Mouse (Mus musculus) CH12.LX (cell line): ENCODE data around the gene Rtbdn. TPM values are rescaled to one million over a fixed set of nuclear protein-coding genes. Genes with fewer than 3 reads are reported as not detected.
A peak's percentile ranks its signal among the peaks of the same experiment; 100 is the strongest.

Experiments
- DNase-seq: peaks from one replicate; pipeline ENCODE4 v3.0.0-alpha.2; 2013; ENCODE audit errors: extremely low read depth
- H3K27ac ChIP-seq: 2 replicates; pipeline ENCODE4 v1.5.1; 2012; ENCODE audit warnings: low read depth, mild to moderate bottlenecking, control low read depth, moderate library complexity; ENCODE audit not compliant: insufficient read depth
- H3K27me3 ChIP-seq: replicated peaks from 2 replicates; pipeline ENCODE3; 2012; ENCODE audit warnings: inconsistent platforms
- H3K36me3 ChIP-seq, 2 experiments: replicated peaks in 1 of 2; 2 replicates each; pipeline versions ENCODE3 to v1.6.1; 2012; ENCODE audit warnings: inconsistent platforms in 1 of 2, low read length in 1 of 2, mild to moderate bottlenecking in 1 of 2, mixed read lengths in 1 of 2, moderate library complexity in 1 of 2; ENCODE audit not compliant: control insufficient read depth in 1 of 2, insufficient read depth in 1 of 2
- H3K4me1 ChIP-seq, 2 experiments: 2 replicates each; pipeline ENCODE4 v1.6.1; 2012; ENCODE audit warnings: inconsistent platforms in 1 of 2, moderate library complexity in 1 of 2; ENCODE audit not compliant: insufficient read depth in 2 of 2, control insufficient read depth in 1 of 2
- H3K4me2 ChIP-seq: 2 replicates; pipeline ENCODE4 v1.6.1; 2012; ENCODE audit warnings: low read depth, mild to moderate bottlenecking, control low read depth; ENCODE audit not compliant: poor library complexity, insufficient read depth, severe bottlenecking
- H3K4me3 ChIP-seq, 3 experiments: fragments of 150-350 bp in 1 of 3; sonication (generic) in 1 of 3; replicated peaks in 1 of 3; 2 replicates each; pipeline versions ENCODE3 to v1.5.1; 2011 to 2012; ENCODE audit warnings: low read depth in 2 of 3, low read length in 2 of 3, mild to moderate bottlenecking in 2 of 3, moderate library complexity in 2 of 3, control low read depth in 1 of 3, improper control_type of control experiment in 1 of 3, inconsistent platforms in 1 of 3, mixed read lengths in 1 of 3; ENCODE audit not compliant: poor library complexity in 1 of 3
- H3K79me2 ChIP-seq: replicated peaks from 2 replicates; pipeline ENCODE4 v1.6.1; 2012; ENCODE audit warnings: mild to moderate bottlenecking, moderate library complexity; ENCODE audit not compliant: control insufficient read depth, poor library complexity, insufficient read depth, severe bottlenecking; ENCODE audit errors: extremely low read depth
- H3K9ac ChIP-seq: 2 replicates; pipeline ENCODE4 v1.6.1; 2012; ENCODE audit warnings: low read depth, mild to moderate bottlenecking, control low read depth, moderate library complexity; ENCODE audit not compliant: insufficient read depth
- H3K9me3 ChIP-seq: replicated peaks from 2 replicates; pipeline ENCODE3; 2012; ENCODE audit warnings: low read length, inconsistent platforms, mixed read lengths
- BHLHE40 ChIP-seq: IDR thresholded peaks from 2 replicates; pipeline ENCODE4 v1.6.1; 2011; ENCODE audit warnings: mild to moderate bottlenecking, low read depth, low read length, improper control_type of control experiment
- CHD1 ChIP-seq: IDR thresholded peaks from 2 replicates; pipeline ENCODE4 v1.6.1; 2012; ENCODE audit warnings: low read depth, low read length, improper control_type of control experiment, inconsistent platforms
- CHD2 ChIP-seq: IDR thresholded peaks from 2 replicates; pipeline ENCODE4 v1.6.1; 2011; ENCODE audit warnings: low read length, improper control_type of control experiment
- E2F4 ChIP-seq: IDR thresholded peaks from 2 replicates; pipeline ENCODE4 v1.6.1; 2011; ENCODE audit warnings: low read depth, low read length, improper control_type of control experiment; ENCODE audit not compliant: insufficient replicate concordance
- ELF1 ChIP-seq: IDR thresholded peaks from 2 replicates; pipeline ENCODE4 v1.6.1; 2014; ENCODE audit warnings: low read depth, mild to moderate bottlenecking, inconsistent platforms, low read length, improper control_type of control experiment
- EP300 ChIP-seq: IDR thresholded peaks from 2 replicates; pipeline ENCODE4 v1.6.1; 2011; ENCODE audit warnings: low read length, improper control_type of control experiment
- ETS1 ChIP-seq: conservative IDR thresholded peaks from 2 replicates; pipeline ENCODE4 v1.6.1; 2012; ENCODE audit warnings: low read depth, mild to moderate bottlenecking, inconsistent platforms, low read length, improper control_type of control experiment, moderate library complexity
- GABPA ChIP-seq: IDR thresholded peaks from 2 replicates; pipeline ENCODE4 v1.6.1; 2012; ENCODE audit warnings: low read depth, low read length, improper control_type of control experiment, inconsistent platforms; ENCODE audit not compliant: insufficient replicate concordance
- HCFC1 ChIP-seq: IDR thresholded peaks from 2 replicates; pipeline ENCODE4 v1.6.1; 2012; ENCODE audit warnings: low read depth, mild to moderate bottlenecking, inconsistent platforms, low read length, improper control_type of control experiment
- IRF4 ChIP-seq: IDR thresholded peaks from 2 replicates; pipeline ENCODE4 v1.6.1; 2014; ENCODE audit warnings: low read depth, mild to moderate bottlenecking, inconsistent platforms, low read length, improper control_type of control experiment
- KAT2A ChIP-seq: IDR thresholded peaks from 2 replicates; pipeline ENCODE4 v1.6.1; 2012; ENCODE audit warnings: low read length, improper control_type of control experiment, inconsistent platforms; ENCODE audit not compliant: insufficient replicate concordance
- MAX ChIP-seq: IDR thresholded peaks from 2 replicates; pipeline ENCODE4 v1.6.1; 2011; ENCODE audit warnings: low read length, improper control_type of control experiment
- MAZ ChIP-seq: IDR thresholded peaks from 2 replicates; pipeline ENCODE4 v1.6.1; 2012; ENCODE audit warnings: low read depth, mild to moderate bottlenecking, inconsistent platforms, low read length, improper control_type of control experiment, moderate library complexity
- MEF2A ChIP-seq: IDR thresholded peaks from 2 replicates; pipeline ENCODE4 v1.6.1; 2014; ENCODE audit warnings: low read depth, mild to moderate bottlenecking, inconsistent platforms, low read length, improper control_type of control experiment, borderline replicate concordance
- MXI1 ChIP-seq: IDR thresholded peaks from 2 replicates; pipeline ENCODE4 v1.6.1; 2011; ENCODE audit warnings: mild to moderate bottlenecking, low read depth, low read length, improper control_type of control experiment
- MYC ChIP-seq: IDR thresholded peaks from 2 replicates; pipeline ENCODE4 v1.6.1; 2011; ENCODE audit warnings: low read depth, mild to moderate bottlenecking, improper control_type of control experiment, low read length
- NELFE ChIP-seq: IDR thresholded peaks from 2 replicates; pipeline ENCODE4 v1.6.1; 2011; ENCODE audit warnings: low read depth, low read length, improper control_type of control experiment
- NRF1 ChIP-seq: IDR thresholded peaks from 2 replicates; pipeline ENCODE4 v1.6.1; 2014; ENCODE audit warnings: low read depth, mild to moderate bottlenecking, inconsistent platforms, low read length, improper control_type of control experiment, moderate library complexity
- POLR2A ChIP-seq: IDR thresholded peaks from 2 replicates; pipeline ENCODE4 v1.6.1; 2011; ENCODE audit warnings: low read depth, mild to moderate bottlenecking, improper control_type of control experiment, low read length
- POLR2AphosphoS2 ChIP-seq: IDR thresholded peaks from 2 replicates; pipeline ENCODE4 v1.6.1; 2011; ENCODE audit warnings: low read depth, low read length, improper control_type of control experiment
- RAD21 ChIP-seq: IDR thresholded peaks from 2 replicates; pipeline ENCODE4 v1.6.1; 2011; ENCODE audit warnings: low read depth, mild to moderate bottlenecking, low read length, improper control_type of control experiment, moderate library complexity
- RCOR1 ChIP-seq: conservative IDR thresholded peaks from 2 replicates; pipeline ENCODE4 v1.6.1; 2012; ENCODE audit warnings: low read depth, mild to moderate bottlenecking, inconsistent platforms, low read length, improper control_type of control experiment
- SIN3A ChIP-seq: IDR thresholded peaks from 2 replicates; pipeline ENCODE4 v1.6.1; 2012; ENCODE audit warnings: low read length, improper control_type of control experiment, inconsistent platforms
- SMC3 ChIP-seq: IDR thresholded peaks from 2 replicates; pipeline ENCODE4 v1.6.1; 2011; ENCODE audit warnings: low read depth, low read length, improper control_type of control experiment
- TBP ChIP-seq: conservative IDR thresholded peaks from 2 replicates; pipeline ENCODE4 v1.6.1; 2011; ENCODE audit warnings: low read depth, low read length, improper control_type of control experiment
- TCF12 ChIP-seq: IDR thresholded peaks from 2 replicates; pipeline ENCODE4 v1.6.1; 2014; ENCODE audit warnings: low read depth, mild to moderate bottlenecking, inconsistent platforms, low read length, improper control_type of control experiment
- UBTF ChIP-seq: IDR thresholded peaks from 2 replicates; pipeline ENCODE4 v1.6.1; 2012; ENCODE audit warnings: low read depth, mild to moderate bottlenecking, inconsistent platforms, low read length, improper control_type of control experiment, moderate library complexity
- ZKSCAN1 ChIP-seq: IDR thresholded peaks from 2 replicates; pipeline ENCODE4 v1.6.1; 2012; ENCODE audit warnings: low read depth, inconsistent platforms, low read length, improper control_type of control experiment, borderline replicate concordance
- ZMIZ1 ChIP-seq: IDR thresholded peaks from 2 replicates; pipeline ENCODE4 v1.6.1; 2012; ENCODE audit warnings: low read depth, mild to moderate bottlenecking, inconsistent platforms, low read length, improper control_type of control experiment
- ZNF384 ChIP-seq: IDR thresholded peaks from 2 replicates; pipeline ENCODE4 v1.6.1; 2012; ENCODE audit warnings: low read depth, low read length, improper control_type of control experiment, inconsistent platforms
- dilution Hi-C: fragments of 300-500 bp; cut with MboI; formaldehyde crosslinking; loops from 2 replicates; pipeline ENCODE4 v1.14.3; 2020; ENCODE audit warnings: low sequenced_read_pairs; ENCODE audit not compliant: extremely low pct_unique_long_range_greater_than_20kb, extremely low pct_ligation_motif_present
- in situ Hi-C: fragments of 300-500 bp; cut with MboI; formaldehyde crosslinking; loops from 3 replicates; pipeline ENCODE4 v1.14.3; 2019; ENCODE audit warnings: low sequenced_read_pairs, low pct_ligation_motif_present, low pct_unique_long_range_greater_than_20kb, mixed read lengths
- polyA plus RNA-seq: library from polyadenylated mRNA; unstranded; fragments of >175 nt; gene quantifications from 2 replicates; pipeline ENCODE4 v1.2.1, GENCODE M21; 2012; ENCODE audit warnings: low read depth; ENCODE audit not compliant: insufficient read length
- total RNA-seq, 2 experiments: library from RNA; depleted of rRNA; stranded (reverse); fragments of 300-350 nt in 1 of 2; fragments of >200 nt in 1 of 2; gene quantifications; 2 replicates each; pipeline ENCODE4 v1.2.3; 2012 to 2014

Gene Rtbdn
- total and polyA plus RNA-seq, 3 experiments, result 0.21 to 1.8 TPM; not detected in 1

DNA sequence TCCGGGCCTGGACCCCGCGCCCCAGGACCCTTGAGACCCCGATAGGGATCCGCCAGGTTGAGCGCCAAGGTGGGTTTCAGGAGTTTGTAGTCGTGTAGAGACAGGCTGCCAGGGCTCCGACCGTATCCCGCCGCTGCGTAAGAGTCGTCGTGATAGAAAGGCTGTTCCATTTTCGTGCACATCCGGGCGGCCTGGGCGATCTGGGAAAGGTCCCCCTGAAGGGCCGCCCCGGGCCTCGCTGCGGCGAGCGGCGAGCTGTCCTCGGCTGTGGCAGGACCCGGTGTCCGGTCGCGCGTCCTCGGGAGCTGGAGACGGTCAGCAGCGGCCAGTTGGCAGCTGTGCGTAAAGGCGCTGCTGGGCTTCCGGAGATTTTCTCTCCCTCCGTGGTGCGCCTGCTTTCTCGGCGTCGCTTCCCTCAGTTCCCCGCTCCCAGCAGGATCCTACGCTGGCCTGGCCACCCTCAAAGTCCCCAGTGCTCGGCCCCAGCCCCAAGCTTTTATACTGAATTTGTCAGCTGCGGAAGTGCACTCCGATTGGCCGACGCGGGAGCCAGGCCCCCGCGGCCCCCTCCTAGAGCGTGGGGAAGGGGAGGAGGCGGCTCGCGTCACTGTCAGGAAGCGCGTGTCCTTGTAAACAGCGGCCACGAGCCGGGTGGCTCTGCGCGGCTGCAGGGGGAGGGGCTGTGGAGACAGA, 31.6 kb downstream of the Rtbdn start, which contains the start of gene Junb:
TSS of gene Junb (minus strand) at position 471 of the 693 bp plus-strand sequence.
- Histone ChIP-seq H3K9ac (peak within 1 kb of the TSS; percentile 81), H3K4me3 (peak within 1 kb of the TSS; percentile 82 to 94 (median 92)), H3K27ac (peak within 1 kb of the TSS; percentile 94), H3K79me2 (peaks cover 20% of the 10 kb centered on the region), H3K27me3 (no peaks in the 10 kb centered on the region), H3K36me3 (peaks cover 10 to 12% of the 10 kb centered on the region in 2 experiments), H3K9me3 (no peaks in the 10 kb centered on the region), H3K4me2 (peak within 1 kb of the TSS; percentile 96), H3K4me1 (peaks cover 17 to 39% of the 10 kb centered on the region in 2 experiments)
- no peak for TF ChIP-seq EP300
- TF ChIP-seq NRF1, result peak; percentile 31
- no peak for TF ChIP-seq E2F4
- peak; percentile 100 for TF ChIP-seq POLR2AphosphoS2
- TF ChIP-seq MXI1, result peak; percentile 98
- TF ChIP-seq ETS1, result peak; percentile 92
- peak; percentile 100 for TF ChIP-seq NELFE
- no peak for TF ChIP-seq GABPA
- peak; percentile 70 for TF ChIP-seq IRF4
- peak; percentile 100 for TF ChIP-seq MAZ
- TF ChIP-seq BHLHE40, result peak; percentile 85
- no peak for TF ChIP-seq ZNF384
- TF ChIP-seq MAX, result peak; percentile 98
- peak; percentile 68 for TF ChIP-seq HCFC1
- no peak for TF ChIP-seq ZKSCAN1
- TF ChIP-seq ZMIZ1, result peak; percentile 100
- peak; percentile 99 for TF ChIP-seq SIN3A
- TF ChIP-seq SMC3, result peak; percentile 11; the same call in 1 of the 2 replicates
- TF ChIP-seq KAT2A, result 0 out of 2 replicates have a peak, but pooled peaks have one; percentile 48
- 0 out of 2 replicates have a peak, but pooled peaks have one; percentile 44 for TF ChIP-seq RCOR1
- TF ChIP-seq TCF12, result peak; percentile 97
- TF ChIP-seq MYC, result peak; percentile 23; the same call in 1 of the 2 replicates
- TF ChIP-seq CHD2, result peak; percentile 83
- peak; percentile 81; the same call in 1 of the 2 replicates for TF ChIP-seq UBTF
- TF ChIP-seq POLR2A, result peak; percentile 100
- TF ChIP-seq CHD1, result no peak; the same call in 1 of the 2 replicates
- TF ChIP-seq MEF2A, result peak; percentile 77
- TF ChIP-seq TBP, result peak; percentile 96
- peak; percentile 99 for TF ChIP-seq ELF1
- no peak; the same call in 1 of the 2 replicates for TF ChIP-seq RAD21
- in situ Hi-C loops, result no loop called here
- dilution Hi-C loops, result no loop called here
- DNase-seq, result peak; percentile 92
